Mouse (Mus musculus) ES-E14 (cell line): ENCODE data around the gene Rdh5. TPM values are rescaled to one million over a fixed set of nuclear protein-coding genes. Genes with fewer than 3 reads are reported as not detected.

ENCODE experiments used
- DNase-seq: peaks from one replicate; pipeline ENCODE4 v3.0.0-alpha.2; 2013; ENCODE audit warnings: low read depth, low spot score
- H3K27ac ChIP-seq: 2 replicates; pipeline ENCODE4 v1.5.1; 2012; ENCODE audit warnings: low read depth, mild to moderate bottlenecking, low read length, moderate library complexity, mixed read lengths; ENCODE audit not compliant: poor library complexity, insufficient read depth, severe bottlenecking
- H3K36me3 ChIP-seq: 2 replicates; pipeline ENCODE4 v1.6.1; 2012; ENCODE audit warnings: mild to moderate bottlenecking, low read length, moderate library complexity, mixed read lengths; ENCODE audit not compliant: control insufficient read depth, poor library complexity, insufficient read depth, severe bottlenecking
- H3K4me1 ChIP-seq, 2 experiments: fragments of 150-350 bp in 1 of 2; sonication (generic) in 1 of 2; 2 replicates each; pipeline ENCODE4 v1.6.1; 2012; ENCODE audit warnings: low read length in 2 of 2, mild to moderate bottlenecking in 1 of 2, mixed read lengths in 1 of 2; ENCODE audit not compliant: control insufficient read depth in 2 of 2, insufficient read depth in 2 of 2, poor library complexity in 1 of 2
- H3K4me3 ChIP-seq, 2 experiments: fragments of 150-350 bp in 1 of 2; sonication (generic) in 1 of 2; 2 replicates each; pipeline ENCODE4 v1.5.1; 2012; ENCODE audit warnings: low read length in 2 of 2, low read depth in 1 of 2, mild to moderate bottlenecking in 1 of 2, mixed read lengths in 1 of 2; ENCODE audit not compliant: insufficient read depth in 1 of 2, poor library complexity in 1 of 2, severe bottlenecking in 1 of 2
- H3K9ac ChIP-seq: 2 replicates; pipeline ENCODE4 v1.6.1; 2012; ENCODE audit warnings: low read depth, mild to moderate bottlenecking, low read length, mixed read lengths; ENCODE audit not compliant: poor library complexity, insufficient read depth, severe bottlenecking
- H3K9me3 ChIP-seq: fragments of 150-350 bp; sonication (generic); 2 replicates; pipeline ENCODE4 v1.6.1; 2012; ENCODE audit warnings: low read depth, mild to moderate bottlenecking, low read length; ENCODE audit not compliant: control insufficient read depth, insufficient read depth
- CHD2 ChIP-seq: IDR thresholded peaks from 2 replicates; pipeline ENCODE4 v1.6.1; 2014; ENCODE audit warnings: mild to moderate bottlenecking, low read depth, low read length, inconsistent platforms
- HCFC1 ChIP-seq: IDR thresholded peaks from 2 replicates; pipeline ENCODE4 v1.6.1; 2012; ENCODE audit warnings: low read length, inconsistent platforms, borderline replicate concordance; ENCODE audit not compliant: insufficient read depth
- MAFK ChIP-seq: IDR thresholded peaks from 2 replicates; pipeline ENCODE4 v1.6.1; 2014; ENCODE audit warnings: mild to moderate bottlenecking, low read depth, low read length, inconsistent platforms; ENCODE audit not compliant: insufficient read depth
- ZC3H11A ChIP-seq: IDR thresholded peaks from 2 replicates; pipeline ENCODE4 v1.6.1; 2012; ENCODE audit warnings: low read depth, mild to moderate bottlenecking, inconsistent platforms, low read length, borderline replicate concordance
- ZNF384 ChIP-seq: IDR thresholded peaks from 2 replicates; pipeline ENCODE4 v1.6.1; 2012; ENCODE audit warnings: low read depth, low read length, inconsistent platforms
- in situ Hi-C, 2 experiments: fragments of 600-800 bp; cut with MboI; formaldehyde crosslinking; loops; one replicate each; pipeline ENCODE4 v1.15.1; 2025; ENCODE audit warnings: low sequenced_read_pairs in 2 of 2, inconsistent platforms in 1 of 2; ENCODE audit not compliant: unreplicated experiment in 2 of 2
- total RNA-seq: library from RNA; depleted of rRNA; stranded (reverse); fragments of 300-350 nt; gene quantifications from 2 replicates; pipeline ENCODE4 v1.2.3, GENCODE M21; 2012

Rdh5 gene
- total RNA-seq, 1 experiment = 6.8 TPM

- no peak for DNase-seq
- Histone ChIP-seq H3K36me3 (no peaks in the 10 kb centered on the region), H3K9ac (no peak overlapping the region), H3K9me3 (no peaks in the 10 kb centered on the region), H3K4me3 (no peak overlapping the region), H3K4me1 (peaks cover 0 to 2% of the 10 kb centered on the region in 2 experiments; a peak in 1 of 4 replicates), H3K27ac (no peak overlapping the region)
- in situ Hi-C loops = no loop called here
- no peak for TF ChIP-seq ZC3H11A
- TF ChIP-seq MAFK = no peak
- TF ChIP-seq CHD2 = no peak
- TF ChIP-seq HCFC1 = no peak
- TF ChIP-seq ZNF384 = no peak
Measured at GRCm38 (mm10) chr10:128937756-128938390, 15.2 kb upstream of the Rdh5 start.

- Histone ChIP-seq H3K4me3 (no peak overlapping the region), H3K36me3 (no peaks in the 10 kb centered on the region), H3K9ac (no peak overlapping the region), H3K9me3 (no peaks in the 10 kb centered on the region), H3K27ac (no peak overlapping the region), H3K4me1 (peaks cover 0 to 2% of the 10 kb centered on the region in 2 experiments; a peak in 1 of 4 replicates)
- no peak for TF ChIP-seq HCFC1
- no peak for TF ChIP-seq ZNF384
- TF ChIP-seq MAFK = no peak
- no peak for TF ChIP-seq ZC3H11A
- no peak for TF ChIP-seq CHD2
- no peak for DNase-seq
- in situ Hi-C loops = no loop called here
Measured at GRCm38 (mm10) chr10:128935826-128936440, 13.2 kb upstream of the Rdh5 start.

- in situ Hi-C loops = no loop called here
- H3K27ac ChIP-seq = no peak overlapping the region
- DNase-seq = no peak
- H3K9ac ChIP-seq = no peak overlapping the region
- peaks cover 0 to 2% of the 10 kb centered on the region in 2 experiments; a peak in 1 of 4 replicates for H3K4me1 ChIP-seq
- no peaks in the 10 kb centered on the region for H3K9me3 ChIP-seq
- no peaks in the 10 kb centered on the region for H3K36me3 ChIP-seq
- H3K4me3 ChIP-seq = no peak overlapping the region
- TF ChIP-seq CHD2 = no peak
- TF ChIP-seq ZC3H11A = no peak
- TF ChIP-seq MAFK = no peak
- no peak for TF ChIP-seq ZNF384
- no peak for TF ChIP-seq HCFC1
Measured at GRCm38 (mm10) chr10:128934997-128935787, 12.5 kb upstream of the Rdh5 start.

- Histone ChIP-seq H3K4me1 (peaks cover 0 to 2% of the 10 kb centered on the region in 2 experiments; a peak in 1 of 4 replicates), H3K9me3 (no peaks in the 10 kb centered on the region), H3K36me3 (no peaks in the 10 kb centered on the region), H3K4me3 (peak overlapping the region; percentile 63 to 78), H3K9ac (peak overlapping the region; percentile 46), H3K27ac (no peak overlapping the region)
- DNase-seq = no peak
- TF ChIP-seq HCFC1 = no peak
- TF ChIP-seq ZC3H11A = no peak
- TF ChIP-seq MAFK = no peak
- no peak for TF ChIP-seq CHD2
- in situ Hi-C loops = no loop called here
Measured at GRCm38 (mm10) chr10:128933976-128934721, 11.5 kb upstream of the Rdh5 start.
